Mouse (Mus musculus) G1E (cell line): ENCODE measurements around the gene Togaram2. TPM values are rescaled to one million over a fixed set of nuclear protein-coding genes. Genes with fewer than 3 reads are reported as not detected.

Experiments used
- ATAC-seq: 2 replicates; pipeline ENCODE4 v1.8.0; 2016; ENCODE audit warnings: mild to moderate bottlenecking; ENCODE audit not compliant: insufficient number of reproducible peaks, poor library complexity, low FRiP score, severe bottlenecking; ENCODE audit errors: extremely low read depth
- DNase-seq: peaks from one replicate; pipeline ENCODE4 v3.0.0; 2012; ENCODE audit warnings: low spot score
- H3K27me3 ChIP-seq: 2 replicates; pipeline ENCODE4 v1.6.1; 2012; ENCODE audit warnings: mild to moderate bottlenecking, low read length, inconsistent platforms; ENCODE audit not compliant: insufficient read depth
- H3K36me3 ChIP-seq: replicated peaks from 2 replicates; pipeline ENCODE3; 2012; ENCODE audit warnings: mild to moderate bottlenecking, inconsistent platforms
- H3K4me1 ChIP-seq: 2 replicates; pipeline ENCODE4 v1.6.1; 2012; ENCODE audit warnings: low read depth, low read length, inconsistent platforms, mixed read lengths; ENCODE audit not compliant: insufficient read depth
- H3K4me3 ChIP-seq: 2 replicates; pipeline ENCODE4 v1.5.1; 2012; ENCODE audit warnings: low read depth, mild to moderate bottlenecking, inconsistent platforms, low read length, moderate library complexity, mixed read lengths
- H3K9me3 ChIP-seq: replicated peaks from 2 replicates; pipeline ENCODE4 v1.6.1; 2012; ENCODE audit warnings: inconsistent platforms
- CTCF ChIP-seq: IDR thresholded peaks from 2 replicates; pipeline ENCODE4 v1.5.1; 2012; ENCODE audit warnings: low read depth, low read length, inconsistent platforms, mixed read lengths
- GATA1 ChIP-seq: IDR thresholded peaks from 2 replicates; pipeline ENCODE4 v1.6.1; 2012; ENCODE audit warnings: borderline replicate concordance, low read length, inconsistent platforms, mixed read lengths
- GATA2 ChIP-seq: IDR thresholded peaks from 2 replicates; pipeline ENCODE4 v1.6.1; 2012; ENCODE audit warnings: low read depth, low read length, inconsistent platforms, borderline replicate concordance
- POLR2AphosphoS5 ChIP-seq: IDR thresholded peaks from 2 replicates; pipeline ENCODE4 v1.6.1; 2012; ENCODE audit warnings: low read depth, low read length, inconsistent platforms; ENCODE audit not compliant: insufficient replicate concordance
- TAL1 ChIP-seq: conservative IDR thresholded peaks from 2 replicates; pipeline ENCODE4 v1.6.1; 2012; ENCODE audit warnings: low read depth, low read length, inconsistent platforms, mixed read lengths
- polyA plus RNA-seq: library from polyadenylated mRNA; stranded (reverse); fragments of >175 nt; gene quantifications from 2 replicates; pipeline ENCODE4 v1.2.3, GENCODE M21; 2012
- total RNA-seq, 2 experiments: library from RNA; stranded (forward) in 1 of 2; stranded (reverse) in 1 of 2; fragments of 200-1000 nt in 1 of 2; fragments of >200 nt in 1 of 2; fragmentation: Nextera tagmentation in 1 of 2; gene quantifications; 2 replicates each; pipeline ENCODE4 v1.2.3; 2014 to 2017

The Togaram2 gene
- total and polyA plus RNA-seq, 3 experiments = 0.05 TPM; not detected in 2

DNA sequence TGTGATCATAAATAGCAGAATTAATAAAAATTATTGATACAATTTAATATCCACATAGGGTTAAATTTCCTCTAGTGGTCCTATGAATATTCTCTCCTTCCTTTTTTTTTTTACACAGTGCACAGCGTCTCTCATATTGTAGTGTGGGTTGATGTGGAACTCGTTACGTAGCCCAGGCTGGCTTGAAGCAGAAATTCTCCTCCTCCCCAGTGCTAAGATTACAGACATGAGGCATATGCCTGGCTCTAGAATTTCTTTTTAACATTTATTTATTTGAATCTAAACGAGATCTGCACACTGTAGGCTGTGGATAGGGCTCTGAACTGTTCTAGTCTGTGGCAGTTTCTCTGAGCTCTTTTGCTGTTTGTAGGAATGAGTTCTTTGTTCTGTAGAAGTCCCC, 102.2 kb downstream of the Togaram2 start:
- ATAC-seq (no peak), DNase-seq (no peak)
- peaks cover 28% of the 10 kb centered on the region for H3K9me3 ChIP-seq
- no peaks in the 10 kb centered on the region for H3K4me1 ChIP-seq
- H3K27me3 ChIP-seq = no peaks in the 10 kb centered on the region
- TF ChIP-seq POLR2AphosphoS5 = no peak
- TF ChIP-seq CTCF = no peak
- TF ChIP-seq TAL1 = no peak
- TF ChIP-seq GATA1 = no peak
- TF ChIP-seq GATA2 = no peak
- H3K36me3 ChIP-seq = no peaks in the 10 kb centered on the region
- no peak overlapping the region for H3K4me3 ChIP-seq

DNA sequence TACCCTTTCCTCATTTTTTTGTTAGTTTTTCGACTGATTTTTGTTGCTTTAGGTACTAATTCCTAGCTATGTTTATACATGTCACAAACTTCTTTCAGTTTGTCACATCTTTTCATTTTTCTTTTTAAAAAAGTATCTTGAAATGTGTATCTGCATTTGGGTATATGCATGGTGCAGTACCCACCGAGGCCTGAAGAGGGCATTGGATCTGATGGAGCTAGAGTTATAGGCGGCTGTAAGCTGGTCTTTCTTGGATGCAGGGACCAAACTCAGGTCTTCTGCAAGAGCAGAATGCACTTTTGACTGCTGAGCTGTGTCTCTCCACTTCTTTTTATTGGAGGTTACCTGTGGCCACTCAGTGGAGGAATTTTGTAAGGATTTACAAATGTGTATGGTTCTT, 105.6 kb downstream of the Togaram2 start:
- ATAC-seq (no peak), DNase-seq (no peak)

More for the DNA sequence above, 105.6 kb downstream of the Togaram2 start:
- Histone ChIP-seq H3K27me3 (no peaks in the 10 kb centered on the region), H3K9me3 (peaks cover 52% of the 10 kb centered on the region), H3K4me1 (no peaks in the 10 kb centered on the region), H3K36me3 (no peaks in the 10 kb centered on the region), H3K4me3 (no peak overlapping the region)
- no peak for TF ChIP-seq CTCF
- TF ChIP-seq POLR2AphosphoS5 = no peak
- no peak for TF ChIP-seq GATA2
- TF ChIP-seq GATA1 = no peak
- TF ChIP-seq TAL1 = no peak

Other genes starting within 250 kb of the Togaram2 start
- gene Gm4707, start 213.3 kb upstream of the Togaram2 start, total RNA-seq (2014; fragmentation: Nextera tagmentation) = 4.7 and 59.5 TPM in 2 replicates
- gene Gm4707, start 213.3 kb upstream of the Togaram2 start, total RNA-seq (2017) = 2.4 and 2.7 TPM in 2 replicates
- not detected in 2 replicates for gene Gm4707, start 213.3 kb upstream of the Togaram2 start, polyA plus RNA-seq
- 319 and 338 TPM in 2 replicates for gene Smchd1, start 197.9 kb upstream of the Togaram2 start, total RNA-seq (2014; fragmentation: Nextera tagmentation)
- 230 and 243 TPM in 2 replicates for gene Smchd1, start 197.9 kb upstream of the Togaram2 start, total RNA-seq (2017)
- 9.9 and 10.0 TPM in 2 replicates for gene Smchd1, start 197.9 kb upstream of the Togaram2 start, polyA plus RNA-seq
- 118 and 120 TPM in 2 replicates for gene Ndc80, start 146.4 kb upstream of the Togaram2 start, total RNA-seq (2014; fragmentation: Nextera tagmentation)
- 95.7 and 110 TPM in 2 replicates for gene Ndc80, start 146.4 kb upstream of the Togaram2 start, total RNA-seq (2017)
- 3.4 and 8.3 TPM in 2 replicates for gene Ndc80, start 146.4 kb upstream of the Togaram2 start, polyA plus RNA-seq
- not detected in 2 replicates for gene Spdya, start 121.2 kb upstream of the Togaram2 start, total RNA-seq (2014; fragmentation: Nextera tagmentation)
- gene Spdya, start 121.2 kb upstream of the Togaram2 start, total RNA-seq (2017) = 0.12 TPM in 1 of 2 replicates, not detected in the other
- gene Spdya, start 121.2 kb upstream of the Togaram2 start, polyA plus RNA-seq = not detected in 2 replicates
- gene Wdr43, start 57.4 kb upstream of the Togaram2 start, total RNA-seq (2014; fragmentation: Nextera tagmentation) = 197 and 205 TPM in 2 replicates
- gene Wdr43, start 57.4 kb upstream of the Togaram2 start, total RNA-seq (2017) = 165 and 231 TPM in 2 replicates
- gene Wdr43, start 57.4 kb upstream of the Togaram2 start, polyA plus RNA-seq = 59.0 and 77.6 TPM in 2 replicates
- gene Pcare, start 79.6 kb downstream of the Togaram2 start, total RNA-seq (2014; fragmentation: Nextera tagmentation) = not detected in 2 replicates
- 0.06 and 0.22 TPM in 2 replicates for gene Pcare, start 79.6 kb downstream of the Togaram2 start, total RNA-seq (2017)
- gene Pcare, start 79.6 kb downstream of the Togaram2 start, polyA plus RNA-seq = not detected in 2 replicates
- gene Clip4, start 95.2 kb downstream of the Togaram2 start, total RNA-seq (2014; fragmentation: Nextera tagmentation) = not detected in 2 replicates
- 0.11 TPM in 1 of 2 replicates, not detected in the other for gene Clip4, start 95.2 kb downstream of the Togaram2 start, total RNA-seq (2017)
- gene Clip4, start 95.2 kb downstream of the Togaram2 start, polyA plus RNA-seq = not detected in 2 replicates